Mouse (Mus musculus) left cerebral cortex, postnatal 36 days (tissue): ENCODE results near the gene Skap1. TPM values are rescaled to one million over a fixed set of nuclear protein-coding genes. Genes with fewer than 3 reads are reported as not detected.

Experiments used
- DNase-seq, 2 experiments: peaks; one replicate each; pipeline ENCODE4 v3.0.0; 2021 to 2022; ENCODE audit warnings: low spot score in 2 of 2, mixed read lengths in 1 of 2
- intact Hi-C: fragments of 180-260 bp; cut with DNase I; formaldehyde crosslinking; loops from one replicate; pipeline ENCODE4 v1.15.1; 2025
- total RNA-seq, 2 experiments: library from RNA; stranded (reverse); gene quantifications; 2 replicates each; pipeline ENCODE4 v1.2.3; 2021

Skap1 gene
- total RNA-seq, 2 experiments from 2014 or later = 2.5 to 2.7 TPM

- DNase-seq = no peak
- intact Hi-C loops = no loop called here
Observed at GRCm38 (mm10) chr11:96612596-96612995, 148.2 kb downstream of the Skap1 start.

- DNase-seq = no peak
- intact Hi-C loops = no loop called here
Observed at GRCm38 (mm10) chr11:96616792-96617191, 152.4 kb downstream of the Skap1 start.

- DNase-seq = no peak
- intact Hi-C loops = no loop called here
Observed at GRCm38 (mm10) chr11:96618789-96619445, 154.5 kb downstream of the Skap1 start.

GRCm38 (mm10) chr11:96619576-96619975 is 155.2 kb downstream of the Skap1 start:
- intact Hi-C loops = no loop called here
- peak in 1 of 2 experiments; percentile 15 for DNase-seq

GRCm38 (mm10) chr11:96620006-96620405 is 155.6 kb downstream of the Skap1 start:
- no peak for DNase-seq

GRCm38 (mm10) chr11:96620660-96621059 is 156.3 kb downstream of the Skap1 start:
- no peak for DNase-seq
- intact Hi-C loops = loop anchor here (5.0 kb wide), 2 partner anchors 68 to 343 kb away; no protein-coding TSS in a partner anchor

More at GRCm38 (mm10) chr11:96620006-96620405, 155.6 kb downstream of the Skap1 start:
- intact Hi-C loops = loop anchor here (5.0 kb wide), 2 partner anchors 68 to 343 kb away; no protein-coding TSS in a partner anchor

GRCm38 (mm10) chr11:96621167-96621566 is 156.8 kb downstream of the Skap1 start:
- intact Hi-C loops = loop anchor here (5.0 kb wide), 2 partner anchors 69 to 344 kb away; no protein-coding TSS in a partner anchor
- DNase-seq = peak; percentile 50 to 69

GRCm38 (mm10) chr11:96622782-96623181 is 158.4 kb downstream of the Skap1 start:
- intact Hi-C loops = loop anchor here (5.0 kb wide), 2 partner anchors 70 to 345 kb away; no protein-coding TSS in a partner anchor
- no peak for DNase-seq

- no peak for DNase-seq
- intact Hi-C loops = loop anchor here (5.0 kb wide), 2 partner anchors 72 to 347 kb away; no protein-coding TSS in a partner anchor
Observed at GRCm38 (mm10) chr11:96624436-96624835, 160.0 kb downstream of the Skap1 start.

- DNase-seq = peak; percentile 8 to 10
- intact Hi-C loops = no loop called here
Observed at GRCm38 (mm10) chr11:96629775-96630174, 165.4 kb downstream of the Skap1 start.

- DNase-seq = no peak
- intact Hi-C loops = no loop called here
Observed at GRCm38 (mm10) chr11:96631521-96631920, 167.1 kb downstream of the Skap1 start.

GRCm38 (mm10) chr11:96637927-96638326 is 173.5 kb downstream of the Skap1 start:
- DNase-seq = no peak
- intact Hi-C loops = no loop called here

GRCm38 (mm10) chr11:96639805-96640204 is 175.4 kb downstream of the Skap1 start:
- no peak for DNase-seq
- intact Hi-C loops = no loop called here

- intact Hi-C loops = no loop called here
- no peak for DNase-seq
Observed at GRCm38 (mm10) chr11:96642173-96643140, 178.1 kb downstream of the Skap1 start.

GRCm38 (mm10) chr11:96644969-96645368 is 180.6 kb downstream of the Skap1 start:
- intact Hi-C loops = no loop called here
- DNase-seq = no peak

- intact Hi-C loops = no loop called here
- DNase-seq = peak; percentile 39 to 44
Observed at GRCm38 (mm10) chr11:96645538-96646037, 181.2 kb downstream of the Skap1 start.

GRCm38 (mm10) chr11:96651848-96652247 is 187.5 kb downstream of the Skap1 start:
- DNase-seq = no peak
- intact Hi-C loops = no loop called here

- intact Hi-C loops = no loop called here
- DNase-seq = no peak
Observed at GRCm38 (mm10) chr11:96653867-96654266, 189.5 kb downstream of the Skap1 start.

- intact Hi-C loops = no loop called here
- no peak for DNase-seq
Observed at GRCm38 (mm10) chr11:96658420-96658819, 194.0 kb downstream of the Skap1 start.

GRCm38 (mm10) chr11:96666924-96667323 is 202.5 kb downstream of the Skap1 start:
- intact Hi-C loops = no loop called here
- DNase-seq = no peak
